Mouse (Mus musculus): ENCODE measurements around the gene Casq1. TPM values are rescaled to one million over a fixed set of nuclear protein-coding genes. Genes with fewer than 3 reads are reported as not detected.
"Not testable (repeated sequence)": the region's sequence is repeated elsewhere in the genome, so short reads cannot be mapped to it uniquely, and the experiment has no call there.

Casq1 gene
- total RNA-seq (2022), result under 1 TPM in 3 of 4 experiments, not detected in 1; 0.21 to 0.30 (median 0.29) TPM

DNA sequence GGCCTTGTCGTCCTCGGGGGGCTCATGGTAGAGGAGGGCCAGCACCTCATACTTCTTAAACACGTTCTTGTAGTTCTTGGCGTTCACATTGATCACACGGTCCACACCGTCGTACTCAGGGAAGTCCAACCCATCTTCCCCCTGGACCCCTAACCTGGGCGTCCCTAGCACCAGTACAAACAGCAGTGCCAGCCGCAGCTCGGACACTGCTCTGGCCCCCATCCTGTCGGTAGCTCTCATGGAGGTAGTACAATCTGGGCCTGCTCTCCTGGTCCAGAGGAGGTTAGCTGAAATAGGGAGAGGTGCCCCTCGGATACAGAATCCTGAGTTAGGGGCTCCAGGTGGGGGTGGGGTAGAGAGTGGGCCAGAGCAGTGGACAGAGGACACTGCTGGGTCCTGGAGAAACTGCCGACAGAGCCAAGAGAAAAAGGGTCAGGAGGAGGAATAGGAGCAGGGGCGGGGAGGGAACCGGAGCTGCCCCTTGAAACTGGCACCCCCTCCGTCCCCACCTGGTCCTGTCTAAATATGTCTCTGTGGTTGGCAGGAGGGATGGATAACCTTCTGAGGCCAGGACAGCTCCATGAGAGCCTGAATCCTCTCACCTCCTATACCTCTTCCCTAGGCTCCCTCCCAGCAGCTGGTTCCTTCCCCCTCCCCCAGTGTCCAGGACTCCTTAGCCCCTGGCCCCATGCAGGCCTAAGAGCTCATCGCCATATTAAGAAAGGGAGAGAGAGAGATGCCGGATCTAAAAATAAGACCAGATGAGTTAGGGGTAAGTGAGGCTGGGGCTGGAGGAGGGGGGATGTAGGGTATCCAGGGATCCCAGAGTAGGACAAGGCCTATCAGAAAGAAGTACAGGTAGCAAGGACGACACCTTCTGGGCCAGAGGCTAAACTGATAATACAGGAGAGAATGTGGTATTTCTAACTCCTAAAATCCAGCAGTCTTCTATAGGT, at the start of gene Casq1:
Gene Casq1 (minus strand): TSS at position 418 of the 956 bp plus-strand sequence.
- DNase-seq, result no peak

DNA sequence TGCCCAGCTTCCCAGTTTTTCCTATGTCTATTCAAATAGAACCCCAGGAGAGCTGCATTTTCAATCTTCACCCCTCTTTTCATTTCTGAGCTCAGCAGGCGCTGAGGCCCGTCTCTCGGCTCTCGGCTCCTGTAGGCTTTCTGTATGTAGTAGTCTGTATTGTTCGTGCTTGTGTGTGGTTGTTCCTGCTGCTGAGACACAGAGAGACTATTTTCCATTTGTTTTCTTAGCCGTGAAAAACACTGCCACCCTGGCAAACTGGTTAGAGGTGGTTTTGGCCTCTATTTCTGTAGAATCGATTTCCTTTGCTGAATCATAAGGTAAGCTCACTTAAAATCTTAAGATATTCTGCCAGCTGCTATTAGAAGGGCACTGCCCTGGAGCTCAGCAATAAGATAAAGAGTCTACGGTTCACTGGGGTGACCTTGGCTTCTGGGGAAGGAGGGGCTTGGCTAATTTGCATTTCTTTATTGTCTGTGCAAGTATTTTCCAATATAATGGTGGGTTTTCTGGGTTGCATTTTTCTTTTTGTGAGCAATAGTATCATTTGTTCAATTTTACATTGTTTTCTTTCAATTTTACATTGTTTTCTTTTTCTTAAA, 41.9 kb upstream of the Casq1 start, which contains the start of gene Igsf8:
Gene Igsf8 (plus strand): TSS at position 165 of the 602 bp plus-strand sequence.
- DNase-seq, result no peak

DNA sequence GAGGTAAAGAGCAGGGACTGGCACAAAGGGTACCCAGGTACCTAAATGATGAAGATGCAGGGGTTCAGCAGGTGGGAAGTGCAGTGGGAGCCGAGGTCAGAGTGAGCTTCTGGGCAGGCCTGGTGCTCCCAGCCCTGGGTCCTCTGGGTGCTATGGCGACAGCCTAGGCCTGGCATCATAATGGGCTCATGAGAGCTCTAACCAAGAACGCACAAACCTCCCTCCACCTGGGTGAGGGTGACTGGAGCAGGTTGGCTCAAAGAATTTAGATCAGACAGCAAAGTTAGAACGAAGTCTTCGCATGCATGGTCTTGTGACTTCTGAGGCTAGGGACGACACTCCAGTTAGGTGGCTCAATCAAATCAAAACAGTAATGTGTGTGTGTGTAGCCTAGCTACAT, 38.6 kb upstream of the Casq1 start, which contains the start of gene Atp1a4:
Gene Atp1a4 (minus strand): TSS at position 101 of the 400 bp plus-strand sequence.
- DNase-seq, result no peak

DNA sequence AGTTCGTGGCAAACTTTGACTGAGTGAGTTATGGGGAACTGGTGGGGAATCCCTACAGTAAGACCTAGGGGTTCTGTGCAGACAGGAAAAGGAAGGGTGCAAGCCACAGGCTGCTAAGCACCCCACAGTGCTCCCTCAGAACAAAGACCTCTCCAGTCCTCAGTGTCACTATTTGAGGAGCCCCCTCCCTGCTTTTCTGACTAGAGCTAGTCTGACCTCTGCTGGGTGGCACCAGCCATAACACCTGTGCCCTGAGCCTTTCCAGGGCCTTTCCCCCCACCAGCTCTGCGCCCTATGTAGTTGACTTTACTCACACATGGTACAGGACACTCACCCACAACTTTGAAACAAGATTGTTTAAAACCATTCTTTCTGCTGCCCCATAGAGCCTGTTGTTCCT, 28.0 kb upstream of the Casq1 start:
- no peak for DNase-seq

DNA sequence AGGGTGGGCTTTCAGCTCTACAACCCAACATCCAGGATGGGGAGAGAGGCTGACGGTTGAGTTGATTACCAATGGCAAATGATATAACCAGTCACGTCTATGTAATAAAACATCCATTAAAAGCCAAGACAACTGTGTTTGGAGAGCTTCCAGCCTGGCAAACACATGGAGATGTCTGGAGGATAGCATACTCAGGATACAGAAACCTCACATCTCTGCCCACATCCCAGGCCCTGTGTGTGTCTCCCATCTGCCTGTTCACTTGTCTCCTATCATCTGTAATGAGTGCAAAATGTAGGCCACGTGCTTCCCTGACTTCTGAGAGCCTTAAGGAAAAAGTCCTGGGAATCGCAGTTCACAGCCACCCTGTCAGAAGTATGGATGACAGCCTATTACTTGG, 27.5 kb upstream of the Casq1 start:
- DNase-seq, result no peak

DNA sequence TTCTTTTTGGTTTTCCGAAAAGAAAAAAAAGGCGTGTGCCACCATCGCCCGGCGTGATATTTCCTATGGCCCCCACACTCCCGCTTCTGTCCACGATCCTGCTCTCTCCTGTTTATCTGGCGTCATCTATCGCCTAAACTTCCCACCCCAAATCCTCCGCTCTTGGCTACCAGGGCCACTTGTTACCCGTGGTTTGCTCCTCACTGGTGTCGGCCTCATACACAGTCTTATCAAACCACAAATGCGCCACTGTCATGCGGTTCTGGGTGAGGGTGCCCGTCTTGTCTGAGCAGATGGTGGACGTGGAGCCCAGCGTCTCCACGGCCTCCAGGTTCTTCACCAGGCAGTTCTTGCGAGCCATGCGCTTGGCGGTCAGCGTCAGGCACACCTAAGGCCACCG, 25.0 kb upstream of the Casq1 start:
- DNase-seq, result not testable (repeated sequence)

DNA sequence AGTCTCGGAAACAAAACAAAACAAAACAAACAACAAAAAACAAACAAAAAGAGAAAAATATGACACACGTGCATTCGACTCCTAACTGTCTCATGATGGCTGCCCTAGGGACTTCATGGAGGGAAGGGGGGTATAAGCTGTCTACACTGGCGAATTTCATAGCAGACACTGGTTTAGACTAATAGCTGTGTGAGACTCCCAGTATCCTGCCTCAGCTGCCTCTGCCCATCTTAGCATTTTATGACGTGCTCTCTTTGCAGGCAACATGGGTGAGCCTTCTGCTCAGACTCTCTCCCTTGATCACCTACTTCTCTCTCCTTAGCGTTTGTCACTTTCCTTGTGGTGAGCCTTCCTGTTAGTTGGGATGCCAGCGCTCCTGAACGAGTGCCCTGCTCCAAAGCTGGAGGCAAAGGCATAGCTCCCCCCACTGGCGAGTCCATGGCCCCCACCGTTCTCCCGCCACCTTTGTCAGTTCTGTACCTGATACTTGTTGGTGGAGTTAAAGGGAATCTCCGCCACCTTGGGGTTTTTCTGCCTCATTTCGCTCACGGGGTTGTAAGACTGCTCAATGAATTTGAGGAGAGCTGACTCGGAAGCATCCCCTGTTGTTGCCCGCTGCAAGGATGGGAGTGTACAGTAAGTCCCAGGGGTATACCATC, 24.0 kb upstream of the Casq1 start:
- no peak for DNase-seq

DNA sequence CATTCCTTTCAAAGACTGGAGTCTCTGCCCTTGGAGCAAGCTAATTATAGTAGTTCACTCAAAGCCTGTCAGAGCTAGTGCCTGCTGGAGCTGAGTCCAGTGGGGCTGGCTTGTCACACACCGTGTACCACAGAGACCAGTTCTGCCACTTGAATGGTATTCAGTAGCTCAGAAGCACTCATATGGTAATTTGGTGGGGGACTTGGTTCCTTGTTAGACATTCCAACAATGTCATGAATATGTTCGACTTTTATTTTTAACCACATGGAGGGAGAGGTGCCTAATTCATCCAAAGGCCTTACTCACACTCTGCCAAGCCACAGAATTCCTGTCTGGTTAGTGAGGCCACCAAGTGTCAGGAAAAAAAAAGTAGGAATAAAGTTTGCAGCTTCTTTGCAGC, 22.7 kb upstream of the Casq1 start:
- no peak for DNase-seq

DNA sequence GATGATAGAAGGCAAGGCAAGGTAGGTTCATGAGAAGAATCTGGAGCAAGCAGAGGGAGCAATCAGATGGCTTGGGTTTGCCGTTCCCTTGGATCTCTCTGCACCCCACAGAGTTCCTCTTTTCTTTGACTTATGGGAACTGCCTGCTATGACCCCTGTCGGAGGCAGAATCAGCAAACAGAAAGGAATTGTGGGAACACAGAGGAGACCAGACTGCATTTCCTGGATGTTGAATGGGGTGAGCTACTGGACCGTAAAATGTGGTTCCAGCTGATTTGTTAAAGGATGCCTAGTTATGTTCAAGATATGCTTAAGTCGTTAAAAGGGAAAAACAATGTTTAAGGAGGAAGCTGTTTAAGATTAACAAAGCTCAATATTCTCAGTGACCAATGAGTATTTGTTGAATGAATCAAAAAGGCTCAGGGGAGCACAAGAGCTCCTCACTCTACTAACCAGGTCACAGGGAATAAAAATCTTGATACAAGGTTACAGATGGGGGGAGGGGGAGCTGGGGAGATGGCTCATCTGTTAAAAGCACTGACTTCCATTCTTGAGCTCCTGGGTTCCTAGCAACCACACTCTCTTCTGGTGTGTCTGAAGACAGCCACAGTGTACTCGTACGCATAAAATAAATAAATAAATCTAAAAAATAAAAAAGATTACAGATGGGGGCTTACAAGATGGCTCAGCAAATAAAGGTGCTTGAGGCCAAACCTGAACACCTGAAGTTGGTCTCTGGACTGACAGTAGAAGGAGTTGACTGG, 21.5 kb upstream of the Casq1 start:
- DNase-seq, result no peak

DNA sequence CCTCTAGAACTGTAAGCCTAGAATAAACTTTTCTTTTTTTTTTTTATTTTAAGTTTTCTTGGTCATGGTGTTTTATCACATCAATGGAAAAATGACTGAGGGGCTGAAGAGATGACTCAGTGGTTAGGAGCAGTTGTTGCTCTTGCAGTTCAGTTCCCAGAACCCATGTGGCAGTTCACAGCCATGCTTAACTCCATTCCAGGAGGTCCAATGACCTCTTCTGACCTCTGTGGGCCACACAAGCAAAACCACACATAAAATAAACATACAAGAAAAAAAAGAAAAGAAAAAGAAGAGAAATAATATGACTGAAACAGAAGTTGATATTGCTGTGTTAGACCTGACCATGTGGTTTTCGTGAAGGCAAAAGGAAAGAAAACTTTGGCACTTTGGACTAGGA, 9.5 kb upstream of the Casq1 start:
- DNase-seq, result no peak

DNA sequence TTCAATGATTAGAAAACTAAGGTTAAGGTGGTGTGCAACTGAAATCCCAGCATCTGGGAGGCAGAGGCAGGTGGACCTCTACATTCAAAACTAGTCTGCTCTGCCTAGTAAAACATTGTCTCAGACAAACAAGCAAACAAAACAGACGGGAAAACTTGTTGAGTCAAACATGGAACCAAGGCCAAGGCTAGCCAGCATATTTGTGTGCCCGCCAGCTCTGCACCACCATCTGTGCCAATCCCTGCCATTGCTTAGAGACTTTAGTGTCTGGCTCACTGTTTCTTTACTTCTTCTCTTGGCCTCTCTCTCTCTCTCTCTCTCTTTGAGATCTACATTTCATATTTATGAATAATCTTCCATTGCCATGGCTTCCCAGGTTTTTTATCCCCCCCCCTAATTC, 8.5 kb upstream of the Casq1 start:
- DNase-seq, result no peak

DNA sequence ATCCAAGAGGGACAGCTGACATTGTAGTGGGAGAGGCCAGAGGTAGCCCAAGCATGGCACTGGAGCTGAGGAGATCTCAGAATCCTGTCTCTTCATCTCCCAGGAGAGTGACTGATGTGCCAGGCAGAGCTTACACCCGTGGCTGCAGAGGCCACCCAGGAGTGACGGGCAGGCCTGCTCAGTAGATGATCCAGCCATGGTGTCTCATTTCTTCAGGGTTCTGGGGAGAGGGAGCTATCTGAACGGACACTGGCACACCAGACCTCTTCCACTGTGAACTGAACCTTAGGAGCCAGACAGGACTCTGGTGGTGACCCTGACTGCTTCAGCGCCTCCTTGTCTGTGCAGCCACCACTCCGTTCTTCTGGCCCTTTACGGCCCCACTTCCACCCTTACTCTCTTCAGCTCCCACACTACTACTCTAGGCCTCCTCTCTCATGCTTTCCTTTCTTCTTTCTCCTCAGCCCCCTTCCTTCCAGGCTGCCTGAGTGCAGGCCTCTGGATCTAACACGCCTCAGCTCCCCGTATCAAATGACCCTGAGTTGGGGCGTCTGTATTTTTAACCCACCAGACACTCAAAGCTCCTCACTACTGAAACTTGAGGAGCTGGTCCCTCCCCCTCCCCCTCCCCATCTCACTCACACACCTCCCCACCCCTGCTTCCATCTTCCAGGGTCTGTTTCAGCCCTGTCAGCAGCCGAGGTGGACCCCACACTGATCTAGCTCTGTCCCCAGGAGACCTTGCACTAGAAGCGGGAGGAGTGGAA, 1.8 kb upstream of the Casq1 start:
- no peak for DNase-seq

DNA sequence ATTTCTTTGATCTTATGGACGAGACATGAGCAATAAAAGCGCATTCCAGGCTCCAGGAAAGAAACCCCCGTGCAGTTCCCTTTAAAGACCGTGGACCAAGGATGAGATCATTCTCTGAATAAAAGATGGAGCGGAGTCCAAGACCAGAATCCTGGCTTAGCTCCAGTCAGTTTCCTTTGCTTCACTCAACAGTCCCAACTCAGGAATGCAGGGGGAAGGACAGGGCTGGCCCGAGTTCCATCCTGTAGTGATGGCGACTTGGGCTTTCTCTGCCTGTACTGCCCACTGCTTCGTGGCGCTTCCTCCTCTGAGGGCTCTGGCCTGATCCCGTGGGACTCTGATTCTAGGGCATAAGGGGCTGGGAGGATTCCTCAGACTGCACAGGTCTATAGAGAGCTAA, 746 bp upstream of the Casq1 start:
- no peak for DNase-seq

DNA sequence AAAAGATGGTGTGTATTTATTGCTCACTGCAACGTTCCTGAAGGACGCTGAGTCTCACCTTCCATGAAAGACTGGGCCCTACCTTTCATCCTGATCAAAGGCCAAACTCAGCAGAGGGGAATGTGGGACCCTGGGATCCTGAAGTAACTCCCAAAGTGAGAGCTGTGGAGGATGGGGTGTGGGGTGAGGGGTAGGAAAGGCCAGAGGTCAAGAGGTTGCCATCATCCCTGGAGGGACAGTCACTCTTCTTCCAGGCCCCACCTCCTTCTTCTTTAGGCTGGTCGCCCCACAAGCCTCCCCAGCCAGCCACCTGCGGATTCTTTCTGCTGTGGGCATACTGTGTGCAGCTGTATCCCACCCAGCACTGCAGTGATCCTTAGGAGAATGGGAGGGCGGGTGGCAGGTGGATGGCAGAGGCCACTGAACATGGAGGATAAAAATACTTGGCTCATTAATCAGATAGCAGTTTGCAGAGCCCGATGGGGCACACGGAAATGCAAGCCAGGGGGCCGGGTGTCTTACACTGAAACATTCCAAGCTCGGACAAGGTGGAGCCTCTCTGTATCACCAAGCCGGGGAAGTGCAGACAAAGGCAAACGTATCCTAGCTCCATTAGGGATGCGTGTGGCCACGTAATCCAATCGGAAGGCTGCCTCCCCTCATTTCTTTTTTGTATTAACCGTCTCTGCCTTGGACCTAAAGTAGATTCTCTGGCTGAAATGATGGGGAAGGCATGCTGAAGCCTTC, 1.3 kb downstream of the Casq1 start:
- no peak for DNase-seq

DNA sequence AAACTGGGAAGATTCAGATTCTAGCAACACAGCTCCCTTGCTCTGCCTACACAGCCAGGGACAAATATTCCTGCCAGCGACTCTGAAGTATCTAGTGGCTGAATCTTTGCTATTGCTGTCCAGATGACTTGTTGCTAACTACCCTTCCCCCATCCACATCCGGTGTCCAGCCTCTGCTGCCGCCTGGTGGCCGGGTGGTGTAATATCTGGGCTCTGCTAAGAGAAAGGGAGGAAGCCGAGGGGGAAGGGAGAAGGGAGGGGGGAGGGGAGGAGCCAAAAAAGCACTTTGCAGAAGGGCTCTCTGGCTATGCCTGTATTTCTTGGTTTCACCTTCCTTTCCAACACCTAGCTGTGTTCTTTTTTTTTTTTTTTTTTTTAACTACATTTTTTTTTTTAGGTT, 2.5 kb downstream of the Casq1 start:
- DNase-seq, result peak; percentile 93

DNA sequence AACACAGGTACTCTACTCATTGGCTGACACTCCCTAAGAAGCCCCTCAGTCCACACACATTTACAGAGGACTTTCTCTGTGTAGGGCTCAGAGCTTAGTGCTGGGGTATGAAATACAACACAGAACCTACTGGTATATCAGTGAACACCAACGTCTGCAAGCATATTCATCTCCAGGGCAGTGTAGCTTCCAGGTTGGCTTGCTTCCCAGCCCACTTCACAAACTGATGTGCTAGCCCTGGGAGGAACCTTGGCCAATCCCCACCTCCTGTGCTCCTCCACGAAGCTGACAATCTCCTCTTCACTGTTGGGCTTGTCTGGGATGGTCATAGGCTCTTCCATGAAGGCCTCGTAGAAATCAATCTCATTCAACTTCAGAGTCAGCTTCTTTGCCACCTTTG, 4.9 kb downstream of the Casq1 start:
- no peak for DNase-seq

DNA sequence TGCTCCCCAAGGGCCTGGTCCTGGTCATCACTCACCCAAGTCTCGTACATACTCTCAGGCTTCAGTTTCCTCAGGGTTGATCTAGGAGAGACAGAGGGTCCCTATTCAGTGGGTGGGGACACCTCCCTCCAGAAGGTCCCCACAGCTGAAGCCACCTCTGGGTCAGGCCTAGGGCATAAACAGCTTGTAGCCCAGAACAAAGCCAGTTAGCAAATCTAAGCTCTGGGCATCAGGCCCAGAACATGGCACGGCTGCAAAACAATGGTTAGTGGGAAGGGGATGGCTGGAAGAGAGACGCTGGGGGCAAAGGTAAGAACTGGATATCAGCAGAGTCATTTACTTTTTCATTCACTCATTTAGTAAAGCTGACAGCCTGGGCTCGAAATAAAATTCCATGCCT, 5.9 kb downstream of the Casq1 start:
- no peak for DNase-seq

DNA sequence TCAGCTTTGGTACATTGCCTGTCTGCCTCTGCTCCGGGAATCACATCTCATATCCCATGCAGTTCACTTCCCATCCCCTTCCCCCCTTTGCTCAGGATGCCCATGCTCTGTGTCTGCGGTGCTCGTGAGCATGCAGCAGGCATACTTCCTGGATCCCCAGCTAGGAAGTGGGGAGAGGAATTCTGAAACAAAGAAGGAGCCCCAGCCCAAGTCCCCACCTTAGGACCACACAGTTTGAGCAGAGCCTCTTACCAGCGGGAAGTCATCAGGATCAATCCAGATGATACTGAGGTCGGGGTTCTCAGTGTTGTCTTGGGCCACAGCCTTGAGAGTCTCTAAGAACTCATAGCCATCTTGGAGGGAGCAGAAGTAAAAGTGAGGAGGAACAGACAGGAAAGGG, 6.9 kb downstream of the Casq1 start:
- no peak for DNase-seq

DNA sequence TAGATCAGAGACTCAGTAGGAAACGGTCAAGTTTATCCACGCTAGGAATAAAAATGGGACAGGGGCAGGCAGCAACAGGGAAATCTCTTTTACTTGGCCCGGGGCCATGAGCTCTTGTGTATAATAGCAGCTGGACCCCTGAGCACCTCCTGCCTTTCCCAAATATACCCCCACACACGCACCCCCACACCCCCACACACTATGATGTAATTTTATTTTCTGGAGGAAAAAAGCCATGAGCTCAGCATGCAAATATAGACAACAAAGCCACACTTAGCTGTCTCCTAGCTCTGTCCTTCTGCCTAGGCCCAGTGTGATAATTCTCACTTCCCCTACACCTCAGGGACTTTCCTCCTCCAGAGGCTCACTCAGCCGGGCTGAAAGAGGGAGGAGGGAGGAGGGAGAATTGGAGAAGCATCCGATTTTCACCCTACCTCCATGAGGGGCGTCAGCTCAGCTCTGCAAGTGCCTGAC, 12.5 kb downstream of the Casq1 start:
- DNase-seq, result no peak

DNA sequence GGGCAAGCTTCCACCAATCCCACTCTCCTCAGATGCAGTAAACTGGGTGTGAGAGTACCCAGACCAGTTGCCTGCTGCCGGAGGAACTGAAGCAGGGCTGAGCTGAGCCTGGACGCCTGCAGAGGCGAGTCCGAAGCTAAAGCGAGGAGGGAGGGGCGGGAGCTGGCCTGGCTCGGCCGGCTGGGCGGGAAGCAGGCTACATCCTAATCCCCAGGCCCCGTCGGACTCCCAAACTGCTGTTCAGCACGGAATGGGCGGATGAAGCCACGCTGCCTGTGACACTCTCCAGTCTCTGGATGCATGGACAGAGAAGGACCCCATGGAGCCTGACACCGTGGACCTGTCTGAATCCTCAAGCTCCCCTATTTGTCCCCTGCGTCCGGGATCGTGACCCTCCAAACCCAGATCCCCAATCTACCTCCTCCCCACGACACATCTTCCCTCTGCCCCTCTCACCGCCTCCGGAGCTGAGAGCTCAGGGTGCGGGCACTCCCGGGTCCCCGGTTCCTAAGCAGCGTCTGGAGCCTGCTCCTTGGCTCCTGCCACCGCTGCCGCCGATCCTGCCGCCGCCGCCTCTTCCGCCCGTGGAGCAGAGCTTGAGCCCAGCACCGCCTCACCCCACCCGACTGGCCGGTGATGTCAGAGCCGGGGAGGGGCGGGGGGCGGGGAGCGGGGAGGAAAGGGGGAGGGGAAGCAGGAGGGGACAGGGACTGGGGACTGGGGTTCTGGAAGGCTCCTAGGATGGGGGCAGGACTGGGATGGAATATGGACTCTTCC, 13.3 kb downstream of the Casq1 start, which contains the start of gene Pea15a:
Gene Pea15a (minus strand): TSS at position 664 of the 777 bp plus-strand sequence.
- peak; percentile 78 for DNase-seq

Measured in adrenal gland, adult 8-10 months (tissue).